14 mouse cellular contexts compared by ENCODE assay signal in the genomic region with DNA sequence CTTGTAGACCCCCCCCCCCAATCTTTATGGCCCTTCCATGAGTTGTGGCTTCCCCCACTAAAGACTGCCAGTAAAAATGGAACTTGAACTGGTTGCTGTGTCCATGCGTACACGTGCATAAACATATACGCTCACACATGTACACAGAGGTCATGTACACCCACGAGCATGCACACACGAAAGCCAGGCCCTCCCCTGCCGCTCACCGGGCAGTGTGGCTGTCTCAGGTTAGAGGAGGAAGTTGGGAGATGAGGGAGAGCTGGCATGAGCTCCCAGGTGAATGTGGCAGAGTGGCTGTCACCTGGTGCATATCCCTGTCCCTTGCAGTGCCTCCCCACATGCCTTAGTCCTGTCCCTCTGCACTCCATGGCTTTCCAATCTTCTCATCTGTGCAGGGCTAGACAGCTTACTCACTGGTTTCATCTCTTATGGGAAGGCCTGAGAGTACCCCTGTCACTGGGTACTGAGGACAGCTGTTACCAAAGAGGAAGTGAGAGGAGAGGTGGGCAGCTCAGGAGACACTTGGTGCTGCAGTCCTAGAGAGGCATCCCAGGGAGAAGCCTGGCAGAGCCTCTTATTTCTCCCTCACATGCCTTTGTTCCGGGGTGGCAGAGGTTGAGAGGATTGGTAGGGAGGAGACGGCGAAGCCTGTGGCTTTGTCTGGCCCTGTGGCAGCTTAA. TPM values are rescaled to one million over a fixed set of nuclear protein-coding genes. Genes with fewer than 3 reads are reported as not detected.
DNase-seq lines count a peak whose midpoint lies in the region; ATAC-seq and TF ChIP-seq lines count a peak whose summit lies in the region.
"Had no signal": no experiment of that assay in that cellular context is flagged by ENCODE, and none has a peak within 500 bp of the region (broad histone marks: within the 10 kb centered on the region; RNA-seq: fewer than 3 reads in every experiment).

No protein-coding gene starts in this region.

- H3K27ac ChIP-seq in hindbrain, embryonic 14.5 days: peak overlapping the region; percentile 73
- H3K27ac ChIP-seq in hindbrain, embryonic 11.5 days (ENCODE audit: low read depth, low read length): no peak overlapping the region
- peak overlapping the region; percentile 69 for H3K27ac ChIP-seq in cortical plate, adult 2 months (ENCODE audit: insufficient read depth, low read length)
- H3K27ac ChIP-seq in midbrain, postnatal 0 days (ENCODE audit: low read depth, low read length): peak overlapping the region; percentile 83
- H3K27ac ChIP-seq: heart, embryonic 10.5 days; liver, embryonic 12.5 days had no signal

- no peaks in the 10 kb centered on the region for H3K27me3 ChIP-seq in hindbrain, embryonic 14.5 days (ENCODE audit: control insufficient read depth, insufficient read depth, low read length)
- peaks cover under 1% of the 10 kb centered on the region; the same call in 1 of the 2 replicates for H3K27me3 ChIP-seq in hindbrain, embryonic 11.5 days (ENCODE audit: control insufficient read depth, insufficient read depth, low read length)
- H3K27me3 ChIP-seq in midbrain, postnatal 0 days (ENCODE audit: insufficient read depth, low read length): no peaks in the 10 kb centered on the region

- intact Hi-C loops in left cerebral cortex, postnatal 25 days (cut with DNase I): no loop called here

- TF ChIP-seq POLR2A in cortical plate, adult 2 months (IDR thresholded peaks at IDR 0.05; ENCODE audit: extremely low read depth, insufficient read depth, low read length): no peak

- 69% methylated on average over 10 of the region's 10 CpGs for WGBS in hindbrain, embryonic 14.5 days
- whole genome bisulfite sequencing in hindbrain, embryonic 11.5 days: 77% methylated on average over 10 of the region's 10 CpGs
- 67% methylated on average over 10 of the region's 10 CpGs for WGBS in midbrain, postnatal 0 days

- H3K4me1 ChIP-seq in hindbrain, embryonic 14.5 days (replicated peaks; ENCODE audit: control insufficient read depth, insufficient read depth, low read length): peaks cover 40% of the 10 kb centered on the region
- H3K4me1 ChIP-seq in hindbrain, embryonic 11.5 days (replicated peaks; ENCODE audit: control insufficient read depth, insufficient read depth, low read length): no peaks in the 10 kb centered on the region; the same call in none of the 2 replicates
- peaks cover 4% of the 10 kb centered on the region; the same call in 1 of the 2 replicates for H3K4me1 ChIP-seq in cortical plate, adult 2 months (ENCODE audit: control insufficient read depth, insufficient read depth, low read length)
- H3K4me1 ChIP-seq in midbrain, postnatal 0 days (ENCODE audit: insufficient read depth, low read length): peaks cover 23% of the 10 kb centered on the region

- no peak for DNase-seq in hindbrain, embryonic 14.5 days (ENCODE audit: low spot score)
- DNase-seq in hindbrain, embryonic 11.5 days (ENCODE audit: low spot score): no peak
- no peak for DNase-seq in midbrain, postnatal 0 days (ENCODE audit: low spot score)
- no peak for DNase-seq in right cerebral cortex, postnatal 36 days (ENCODE audit: low spot score in 2 of 2)
- no peak for DNase-seq in left cerebral cortex, postnatal 25 days (ENCODE audit: low spot score in 2 of 2)
- DNase-seq: kidney, adult 8-10 months; thymus, adult 18-20 months had no signal

- H3K4me2 ChIP-seq in hindbrain, embryonic 14.5 days (replicated peaks): no peak overlapping the region
- no peak overlapping the region for H3K4me2 ChIP-seq in hindbrain, embryonic 11.5 days (replicated peaks; ENCODE audit: low read depth, low read length)
- H3K4me2 ChIP-seq in midbrain, postnatal 0 days (ENCODE audit: low read depth, low read length, poor library complexity, severe bottlenecking): no peak overlapping the region
- H3K4me2 ChIP-seq: liver, embryonic 12.5 days had no signal

- ATAC-seq in hindbrain, embryonic 14.5 days (ENCODE audit: low FRiP score): no peak
- no peak for ATAC-seq in hindbrain, embryonic 11.5 days (ENCODE audit: low FRiP score)
- ATAC-seq in granulocyte monocyte progenitor cell, adult 5-6 weeks (replicated peaks; ENCODE audit: poor library complexity, severe bottlenecking): peak; percentile 69
- no peak for ATAC-seq in midbrain, postnatal 0 days (ENCODE audit: low FRiP score)
- ATAC-seq in frontal cortex, adult (ENCODE audit: low TSS enrichment): no peak
- ATAC-seq: liver, embryonic 12.5 days; lung, postnatal 0 days had no signal

- H3K9me3 ChIP-seq in hindbrain, embryonic 14.5 days (ENCODE audit: control insufficient read depth, low read length): no peaks in the 10 kb centered on the region
- no peaks in the 10 kb centered on the region for H3K9me3 ChIP-seq in hindbrain, embryonic 11.5 days (ENCODE audit: control insufficient read depth, low read length)
- H3K9me3 ChIP-seq in midbrain, postnatal 0 days (ENCODE audit: low read length): no peaks in the 10 kb centered on the region
- H3K9me3 ChIP-seq: heart, embryonic 10.5 days; liver, embryonic 12.5 days had no signal

- peaks cover 33% of the 10 kb centered on the region for H3K36me3 ChIP-seq in hindbrain, embryonic 14.5 days (replicated peaks; ENCODE audit: control insufficient read depth, insufficient read depth)
- no peaks in the 10 kb centered on the region for H3K36me3 ChIP-seq in hindbrain, embryonic 11.5 days (ENCODE audit: control insufficient read depth, insufficient read depth, low read length)
- H3K36me3 ChIP-seq in midbrain, postnatal 0 days (ENCODE audit: insufficient read depth, low read length): peaks cover 32% of the 10 kb centered on the region
- H3K36me3 ChIP-seq: heart, embryonic 10.5 days; liver, embryonic 12.5 days had no signal

- H3K4me3 ChIP-seq in hindbrain, embryonic 14.5 days (replicated peaks; ENCODE audit: low read length): no peak overlapping the region
- no peak overlapping the region for H3K4me3 ChIP-seq in hindbrain, embryonic 11.5 days (ENCODE audit: low read depth, low read length)
- no peak overlapping the region for H3K4me3 ChIP-seq in cortical plate, adult 2 months (ENCODE audit: insufficient read depth, low read length)
- no peak overlapping the region for H3K4me3 ChIP-seq in midbrain, postnatal 0 days (ENCODE audit: low read depth, low read length)
- H3K4me3 ChIP-seq: erythroblast, embryonic 14.5 days; heart, embryonic 10.5 days; liver, embryonic 12.5 days had no signal

- no peak overlapping the region for H3K9ac ChIP-seq in hindbrain, embryonic 14.5 days
- H3K9ac ChIP-seq in hindbrain, embryonic 11.5 days (ENCODE audit: low read depth, low read length): no peak overlapping the region
- H3K9ac ChIP-seq in midbrain, postnatal 0 days (replicated peaks; ENCODE audit: low read length, poor library complexity, severe bottlenecking): no peak overlapping the region
- H3K9ac ChIP-seq: liver, embryonic 12.5 days had no signal

- TF ChIP-seq CTCF in cortical plate, adult 2 months (IDR thresholded peaks at IDR 0.05; ENCODE audit: extremely low read depth, insufficient read depth, low read length): no peak
- no peak for TF ChIP-seq CTCF in midbrain, postnatal 0 days (IDR thresholded peaks at IDR 0.05)

RNA-seq across cellular contexts. Expression of gene Nrxn2, which starts 35.6 kb away (rescaled TPM):
- polyA plus RNA-seq in hindbrain, embryonic 14.5 days (2014; fragmentation: Nextera tagmentation; extraction: Ambion mirVana): 60.6 and 66.4 TPM in 2 replicates
- 13.6 and 14.3 TPM in 2 replicates for polyA plus RNA-seq in hindbrain, embryonic 11.5 days (2014; fragmentation: Nextera tagmentation; extraction: Ambion mirVana)
- polyA plus RNA-seq in cortical plate, adult 2 months (2012; rRNA removed): 279 and 288 TPM in 2 replicates
- total RNA-seq in granulocyte monocyte progenitor cell, adult 5-6 weeks (2014; fragmentation: Nextera tagmentation): not detected in 2 replicates
- not detected in 2 replicates for total RNA-seq in granulocyte monocyte progenitor cell, adult 5-6 weeks (2017)
- total RNA-seq in midbrain, postnatal 0 days (2014; rRNA removed): 382 and 409 TPM in 2 replicates
- 74.3 and 75.7 TPM in 2 replicates for polyA plus RNA-seq in midbrain, postnatal 0 days (2015; fragmentation: Nextera tagmentation; extraction: Ambion mirVana)
- total RNA-seq in left cerebral cortex, postnatal 25 days (2021): 100 to 1,000 TPM; 627 to 654 TPM

RNA-seq across cellular contexts. Expression of gene Rasgrp2, which starts 55.0 kb away (rescaled TPM):
- polyA plus RNA-seq in hindbrain, embryonic 14.5 days (2014; fragmentation: Nextera tagmentation; extraction: Ambion mirVana): 89.2 and 111 TPM in 2 replicates
- polyA plus RNA-seq in hindbrain, embryonic 11.5 days (2014; fragmentation: Nextera tagmentation; extraction: Ambion mirVana): 16.0 and 18.0 TPM in 2 replicates
- 52.5 and 78.6 TPM in 2 replicates for polyA plus RNA-seq in cortical plate, adult 2 months (2012; rRNA removed)
- total RNA-seq in granulocyte monocyte progenitor cell, adult 5-6 weeks (2014; fragmentation: Nextera tagmentation): 279 and 345 TPM in 2 replicates
- total RNA-seq in granulocyte monocyte progenitor cell, adult 5-6 weeks (2017): 308 and 310 TPM in 2 replicates
- 250 and 291 TPM in 2 replicates for total RNA-seq in midbrain, postnatal 0 days (2014; rRNA removed)
- 232 and 264 TPM in 2 replicates for polyA plus RNA-seq in midbrain, postnatal 0 days (2015; fragmentation: Nextera tagmentation; extraction: Ambion mirVana)
- 10 to 100 TPM; 49.8 to 86.4 TPM for total RNA-seq in left cerebral cortex, postnatal 25 days (2021)
